Mouse (Mus musculus) brain, adult 2 months (tissue): Measurements from ENCODE around the gene Smad3.

ENCODE experiments used
- DNase-seq: peaks from one replicate; pipeline ENCODE4 v3.0.0; 2011; ENCODE audit warnings: low read depth, low spot score

Gene Smad3

GRCm38 (mm10) chr9:63641983-63642646 lies 115.7 kb downstream of the Smad3 start:
- peak; percentile 83 for DNase-seq

GRCm38 (mm10) chr9:63636113-63636512 lies 121.7 kb downstream of the Smad3 start:
- DNase-seq = peak; percentile 69

GRCm38 (mm10) chr9:63633334-63633733 lies 124.5 kb downstream of the Smad3 start:
- no peak for DNase-seq

- DNase-seq = peak; percentile 85
These were observed 124.9 kb downstream of the Smad3 start for GRCm38 (mm10) chr9:63632924-63633323.

- no peak for DNase-seq
These were observed 125.7 kb downstream of the Smad3 start for GRCm38 (mm10) chr9:63632045-63632444.

GRCm38 (mm10) chr9:63625090-63625756 lies 132.6 kb downstream of the Smad3 start:
- no peak for DNase-seq

- DNase-seq = no peak
These were observed 133.8 kb downstream of the Smad3 start for GRCm38 (mm10) chr9:63623895-63624569.

GRCm38 (mm10) chr9:63617967-63618366 lies 139.8 kb downstream of the Smad3 start:
- no peak for DNase-seq

- no peak for DNase-seq
These were observed 143.5 kb downstream of the Smad3 start for GRCm38 (mm10) chr9:63614018-63614985.

- DNase-seq = no peak
These were observed 144.2 kb downstream of the Smad3 start for GRCm38 (mm10) chr9:63613569-63613968.

GRCm38 (mm10) chr9:63612565-63613515 lies 145.0 kb downstream of the Smad3 start:
- DNase-seq = peak; percentile 57

GRCm38 (mm10) chr9:63611967-63612366 lies 145.8 kb downstream of the Smad3 start:
- DNase-seq = no peak

- DNase-seq = peak; percentile 69
These were observed 146.9 kb downstream of the Smad3 start for GRCm38 (mm10) chr9:63610841-63611366.

- no peak for DNase-seq
These were observed 147.6 kb downstream of the Smad3 start for GRCm38 (mm10) chr9:63610231-63610630.

GRCm38 (mm10) chr9:63609776-63610175 lies 148.0 kb downstream of the Smad3 start:
- DNase-seq = no peak

- DNase-seq = no peak
These were observed 148.5 kb downstream of the Smad3 start for GRCm38 (mm10) chr9:63609246-63609645.

- DNase-seq = no peak
These were observed 149.8 kb downstream of the Smad3 start for GRCm38 (mm10) chr9:63608006-63608405.

- DNase-seq = no peak
These were observed 151.2 kb downstream of the Smad3 start for GRCm38 (mm10) chr9:63606594-63606993.

- no peak for DNase-seq
These were observed 153.9 kb downstream of the Smad3 start for GRCm38 (mm10) chr9:63603849-63604248.
